Mouse (Mus musculus) spleen, adult 2 months (tissue): ENCODE results near the gene Unc93b1.

Source experiments
- CTCF ChIP-seq: fragments of 200-500 bp; IDR thresholded peaks from 2 replicates; pipeline ENCODE4 v1.5.1; 2011; ENCODE audit warnings: mild to moderate bottlenecking, inconsistent platforms; ENCODE audit not compliant: insufficient read depth, insufficient read length, insufficient replicate concordance; ENCODE audit errors: extremely low read depth
- POLR2A ChIP-seq: fragments of 200-500 bp; IDR thresholded peaks from 2 replicates; pipeline ENCODE4 v1.6.1; 2011; ENCODE audit warnings: low read depth, low read length, inconsistent platforms

- TF ChIP-seq CTCF, result no peak
- TF ChIP-seq POLR2A, result no peak
Observed at GRCm38 (mm10) chr19:3997231-3997630, 62.2 kb downstream of the Unc93b1 start.
